Mouse (Mus musculus): ENCODE data around the gene Ptprd. TPM values are rescaled to one million over a fixed set of nuclear protein-coding genes. Genes with fewer than 3 reads are reported as not detected.

The Ptprd gene
- total and polyA plus RNA-seq, 3 experiments: 0.30 to 0.66 TPM; not detected in 1

- ATAC-seq (ENCODE audit: extremely low read depth, insufficient number of reproducible peaks, low FRiP score, poor library complexity, severe bottlenecking): no peak
- peaks cover 3% of the 10 kb centered on the region for H3K9me3 ChIP-seq (replicated peaks)
- H3K4me1 ChIP-seq (ENCODE audit: insufficient read depth, low read depth, low read length): no peaks in the 10 kb centered on the region
- DNase-seq (ENCODE audit: low spot score): no peak
- no peaks in the 10 kb centered on the region for H3K36me3 ChIP-seq (replicated peaks)
- no peak overlapping the region for H3K4me3 ChIP-seq (ENCODE audit: low read depth, low read length)
- H3K27me3 ChIP-seq (ENCODE audit: insufficient read depth, low read length): no peaks in the 10 kb centered on the region
- no peak for TF ChIP-seq TAL1 (conservative IDR thresholded peaks at IDR 0.05; ENCODE audit: low read depth, low read length)
- no peak for TF ChIP-seq GATA1 (IDR thresholded peaks at IDR 0.05; ENCODE audit: borderline replicate concordance, low read length)
- no peak for TF ChIP-seq POLR2AphosphoS5 (IDR thresholded peaks at IDR 0.05; ENCODE audit: insufficient replicate concordance, low read depth, low read length)
- TF ChIP-seq CTCF (IDR thresholded peaks at IDR 0.05; ENCODE audit: low read depth, low read length): no peak
These were observed 901.5 kb downstream of the Ptprd start for GRCm38 (mm10) chr4:77310127-77310788.

DNA sequence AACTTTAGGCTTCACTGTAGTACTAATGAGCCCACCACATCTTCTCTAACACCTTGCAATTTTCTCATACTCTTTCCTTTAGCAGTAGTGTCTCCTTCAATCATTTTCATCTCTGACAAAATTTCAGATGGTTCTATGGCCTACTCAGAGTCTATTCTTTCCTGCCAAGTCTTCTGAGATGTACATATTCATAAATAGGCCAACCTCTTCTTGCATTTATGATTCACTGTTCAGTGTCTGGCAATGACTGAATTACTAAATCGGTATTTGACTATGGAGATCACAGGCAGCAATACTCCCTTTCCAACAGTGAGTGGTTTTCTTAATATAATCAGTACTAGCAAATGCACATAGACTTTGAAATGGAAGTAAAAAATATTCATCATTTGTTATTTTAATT lies 928.3 kb downstream of the Ptprd start:
- Histone ChIP-seq H3K27me3 (ENCODE audit: insufficient read depth, low read length) (no peaks in the 10 kb centered on the region), H3K9me3 (replicated peaks) (peaks cover 4% of the 10 kb centered on the region), H3K36me3 (replicated peaks) (no peaks in the 10 kb centered on the region), H3K4me1 (ENCODE audit: insufficient read depth, low read depth, low read length) (no peaks in the 10 kb centered on the region), H3K4me3 (ENCODE audit: low read depth, low read length) (no peak overlapping the region)
- TF ChIP-seq CTCF (IDR thresholded peaks at IDR 0.05; ENCODE audit: low read depth, low read length) (no peak), TAL1 (conservative IDR thresholded peaks at IDR 0.05; ENCODE audit: low read depth, low read length) (no peak), GATA2 (IDR thresholded peaks at IDR 0.05; ENCODE audit: borderline replicate concordance, low read depth, low read length) (no peak), GATA1 (IDR thresholded peaks at IDR 0.05; ENCODE audit: borderline replicate concordance, low read length) (no peak), POLR2AphosphoS5 (IDR thresholded peaks at IDR 0.05; ENCODE audit: insufficient replicate concordance, low read depth, low read length) (no peak)
- no peak for DNase-seq (ENCODE audit: low spot score)
- no peak for ATAC-seq (ENCODE audit: extremely low read depth, insufficient number of reproducible peaks, low FRiP score, poor library complexity, severe bottlenecking)

DNA sequence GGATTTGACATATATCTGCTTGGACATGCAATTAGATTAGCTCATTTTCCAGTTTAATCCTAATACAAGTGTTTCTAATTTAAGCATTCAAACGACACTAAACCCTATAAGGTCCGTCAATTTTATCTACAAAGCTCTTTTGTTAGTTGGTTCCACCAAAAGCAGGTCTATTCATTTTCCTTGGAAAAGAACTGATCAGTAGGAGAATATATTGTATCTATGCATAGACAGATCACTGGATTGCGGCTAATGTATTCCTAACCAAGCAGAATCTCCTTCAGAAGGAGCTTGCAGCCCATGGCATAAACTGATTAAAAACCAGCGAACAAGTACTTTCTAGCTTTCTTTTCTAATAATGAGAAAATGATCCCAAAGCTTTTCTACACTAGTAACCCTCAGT lies 933.8 kb downstream of the Ptprd start:
- Histone ChIP-seq H3K27me3 (ENCODE audit: insufficient read depth, low read length) (no peaks in the 10 kb centered on the region), H3K4me1 (ENCODE audit: insufficient read depth, low read depth, low read length) (no peaks in the 10 kb centered on the region), H3K4me3 (ENCODE audit: low read depth, low read length) (no peak overlapping the region), H3K9me3 (replicated peaks) (no peaks in the 10 kb centered on the region), H3K36me3 (replicated peaks) (no peaks in the 10 kb centered on the region)
- no peak for DNase-seq (ENCODE audit: low spot score)
- no peak for ATAC-seq (ENCODE audit: extremely low read depth, insufficient number of reproducible peaks, low FRiP score, poor library complexity, severe bottlenecking)
- TF ChIP-seq TAL1 (conservative IDR thresholded peaks at IDR 0.05; ENCODE audit: low read depth, low read length): no peak
- TF ChIP-seq CTCF (IDR thresholded peaks at IDR 0.05; ENCODE audit: low read depth, low read length): no peak
- no peak for TF ChIP-seq GATA1 (IDR thresholded peaks at IDR 0.05; ENCODE audit: borderline replicate concordance, low read length)
- TF ChIP-seq GATA2 (IDR thresholded peaks at IDR 0.05; ENCODE audit: borderline replicate concordance, low read depth, low read length): no peak
- TF ChIP-seq POLR2AphosphoS5 (IDR thresholded peaks at IDR 0.05; ENCODE audit: insufficient replicate concordance, low read depth, low read length): no peak

GRCm38 (mm10) chr4:77259972-77260290 lies 951.8 kb downstream of the Ptprd start:
- H3K4me3 ChIP-seq (ENCODE audit: low read depth, low read length): no peak overlapping the region
- H3K4me1 ChIP-seq (ENCODE audit: insufficient read depth, low read depth, low read length): no peaks in the 10 kb centered on the region
- ATAC-seq (ENCODE audit: extremely low read depth, insufficient number of reproducible peaks, low FRiP score, poor library complexity, severe bottlenecking): no peak
- no peaks in the 10 kb centered on the region; the same call in 1 of the 2 replicates for H3K9me3 ChIP-seq (replicated peaks)
- H3K36me3 ChIP-seq (replicated peaks): no peaks in the 10 kb centered on the region
- no peaks in the 10 kb centered on the region for H3K27me3 ChIP-seq (ENCODE audit: insufficient read depth, low read length)
- TF ChIP-seq POLR2AphosphoS5 (IDR thresholded peaks at IDR 0.05; ENCODE audit: insufficient replicate concordance, low read depth, low read length) (no peak), GATA2 (IDR thresholded peaks at IDR 0.05; ENCODE audit: borderline replicate concordance, low read depth, low read length) (no peak), GATA1 (IDR thresholded peaks at IDR 0.05; ENCODE audit: borderline replicate concordance, low read length) (no peak), CTCF (IDR thresholded peaks at IDR 0.05; ENCODE audit: low read depth, low read length) (no peak), TAL1 (conservative IDR thresholded peaks at IDR 0.05; ENCODE audit: low read depth, low read length) (no peak)
- DNase-seq (ENCODE audit: low spot score): no peak

GRCm38 (mm10) chr4:77259250-77259971 lies 952.4 kb downstream of the Ptprd start:
- DNase-seq (ENCODE audit: low spot score) (no peak), ATAC-seq (ENCODE audit: extremely low read depth, insufficient number of reproducible peaks, low FRiP score, poor library complexity, severe bottlenecking) (no peak)
- no peaks in the 10 kb centered on the region for H3K27me3 ChIP-seq (ENCODE audit: insufficient read depth, low read length)
- H3K36me3 ChIP-seq (replicated peaks): no peaks in the 10 kb centered on the region
- H3K9me3 ChIP-seq (replicated peaks): no peaks in the 10 kb centered on the region; the same call in 1 of the 2 replicates
- no peaks in the 10 kb centered on the region for H3K4me1 ChIP-seq (ENCODE audit: insufficient read depth, low read depth, low read length)
- H3K4me3 ChIP-seq (ENCODE audit: low read depth, low read length): no peak overlapping the region
- TF ChIP-seq GATA2 (IDR thresholded peaks at IDR 0.05; ENCODE audit: borderline replicate concordance, low read depth, low read length): no peak
- no peak for TF ChIP-seq CTCF (IDR thresholded peaks at IDR 0.05; ENCODE audit: low read depth, low read length)
- TF ChIP-seq GATA1 (IDR thresholded peaks at IDR 0.05; ENCODE audit: borderline replicate concordance, low read length): no peak
- no peak for TF ChIP-seq POLR2AphosphoS5 (IDR thresholded peaks at IDR 0.05; ENCODE audit: insufficient replicate concordance, low read depth, low read length)
- no peak for TF ChIP-seq TAL1 (conservative IDR thresholded peaks at IDR 0.05; ENCODE audit: low read depth, low read length)

GRCm38 (mm10) chr4:77251188-77251587 lies 960.6 kb downstream of the Ptprd start:
- ATAC-seq (ENCODE audit: extremely low read depth, insufficient number of reproducible peaks, low FRiP score, poor library complexity, severe bottlenecking) (no peak), DNase-seq (ENCODE audit: low spot score) (no peak)
- H3K4me3 ChIP-seq (ENCODE audit: low read depth, low read length): no peak overlapping the region
- no peaks in the 10 kb centered on the region for H3K4me1 ChIP-seq (ENCODE audit: insufficient read depth, low read depth, low read length)
- H3K36me3 ChIP-seq (replicated peaks): no peaks in the 10 kb centered on the region
- no peaks in the 10 kb centered on the region for H3K27me3 ChIP-seq (ENCODE audit: insufficient read depth, low read length)
- TF ChIP-seq GATA1 (IDR thresholded peaks at IDR 0.05; ENCODE audit: borderline replicate concordance, low read length): no peak
- no peaks in the 10 kb centered on the region for H3K9me3 ChIP-seq (replicated peaks)

Data from G1E (cell line).